Mouse (Mus musculus): Measurements from ENCODE around the gene Gm28372. TPM values are rescaled to one million over a fixed set of nuclear protein-coding genes. Genes with fewer than 3 reads are reported as not detected.

The Gm28372 gene
- total RNA-seq, 2 experiments from 2014 or later, result not detected

- DNase-seq, result peak; percentile 10 to 24
These were observed 46.2 kb downstream of the Gm28372 start for GRCm38 (mm10) chr2:130451086-130451726.

- DNase-seq, result no peak
These were observed 46.7 kb downstream of the Gm28372 start for GRCm38 (mm10) chr2:130451727-130452090.

GRCm38 (mm10) chr2:130452266-130452665 is 47.2 kb downstream of the Gm28372 start:
- DNase-seq, result no peak

DNA sequence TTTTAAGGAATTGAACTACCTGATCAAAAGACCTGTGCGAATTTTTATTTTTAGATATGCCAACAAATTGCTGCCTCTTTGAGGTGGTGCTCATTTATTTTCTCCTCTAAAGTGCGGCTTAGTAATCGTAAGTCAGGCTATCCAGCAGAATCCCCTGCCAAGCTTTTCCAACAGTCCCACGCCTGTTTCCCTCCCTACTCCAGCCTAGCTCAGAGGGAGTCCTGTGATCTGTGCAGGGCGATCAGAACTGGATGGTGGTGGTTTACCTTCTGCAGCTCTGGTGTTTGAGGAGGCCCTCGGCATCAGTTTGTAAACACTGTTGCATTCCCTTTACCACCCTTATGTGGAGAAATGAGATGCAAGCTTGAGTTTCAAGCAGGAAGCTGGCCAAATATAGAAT is 48.4 kb downstream of the Gm28372 start:
- DNase-seq, result peak; percentile 27 to 40

GRCm38 (mm10) chr2:130454748-130455370 is 49.8 kb downstream of the Gm28372 start:
- peak in 1 of 2 experiments; percentile 13 for DNase-seq

Other genes starting within 250 kb of the Gm28372 start
- 100 to 1,000 TPM; 130 to 136 TPM for gene Snrpb, start 225.8 kb upstream of the Gm28372 start, total RNA-seq (2021)
- gene Tmc2, start 210.0 kb upstream of the Gm28372 start, total RNA-seq (2021), result not detected
- 10 to 100 TPM; 29.0 to 40.2 TPM for gene Nop56, start 130.8 kb upstream of the Gm28372 start, total RNA-seq (2021)
- gene Idh3b, start 120.7 kb upstream of the Gm28372 start, total RNA-seq (2021), result 100 to 1,000 TPM; 811 to 856 TPM
- gene Ebf4, start 110.1 kb upstream of the Gm28372 start, total RNA-seq (2021), result under 1 TPM; 0.30 to 0.44 TPM
- 1 to 10 TPM; 4.3 to 6.0 TPM for gene Cpxm1, start 7.7 kb upstream of the Gm28372 start, total RNA-seq (2021)
- not detected for gene 1700020A23Rik, start within 50 bp of the Gm28372 start, total RNA-seq (2021)
- gene Tmem239, start 1.2 kb downstream of the Gm28372 start, total RNA-seq (2021), result not detected
- 10 to 100 TPM; 26.4 to 28.1 TPM for gene Vps16, start 19.1 kb downstream of the Gm28372 start, total RNA-seq (2021)
- 1 to 10 TPM; 4.5 to 7.0 TPM for gene Pced1a, start 19.5 kb downstream of the Gm28372 start, total RNA-seq (2021)
- gene Ptpra, start 45.0 kb downstream of the Gm28372 start, total RNA-seq (2021), result 10 to 100 TPM; 40.9 to 47.9 TPM
- gene Mrps26, start 158.5 kb downstream of the Gm28372 start, total RNA-seq (2021), result 10 to 100 TPM; 68.5 to 72.4 TPM
- not detected for gene Oxt, start 170.9 kb downstream of the Gm28372 start, total RNA-seq (2021)
- gene Avp, start 177.3 kb downstream of the Gm28372 start, total RNA-seq (2021), result 10 to 100 TPM; 15.5 to 25.6 TPM
- 1 to 10 TPM; 7.7 to 7.9 TPM for gene Fastkd5, start 224.8 kb downstream of the Gm28372 start, total RNA-seq (2021)
- gene Ubox5, start 224.8 kb downstream of the Gm28372 start, total RNA-seq (2021), result 1 to 10 TPM; 4.1 to 4.6 TPM
- 1 to 10 TPM; 4.8 to 5.7 TPM for gene Lzts3, start 237.6 kb downstream of the Gm28372 start, total RNA-seq (2021)